Comparison of ENCODE assay signal across 8 mouse cellular contexts in genomic region chr16:30405925-30406670, GRCm38 (mm10). TPM values are rescaled to one million over a fixed set of nuclear protein-coding genes. Genes with fewer than 3 reads are reported as not detected.
DNase-seq lines count a peak whose midpoint lies in the region; ATAC-seq lines count a peak whose summit lies in the region.

Atp13a3 (minus strand) TSS chr16:30405975.

- no peak within 1 kb of the TSS for H3K4me2 ChIP-seq in midbrain, embryonic 14.5 days (ENCODE audit: low read length)
- no peak within 1 kb of the TSS for H3K4me2 ChIP-seq in midbrain, embryonic 15.5 days
- no peak within 1 kb of the TSS for H3K4me2 ChIP-seq in heart, embryonic 14.5 days (ENCODE audit: low read length)
- no peak within 1 kb of the TSS for H3K4me2 ChIP-seq in liver, embryonic 13.5 days

- H3K9me3 ChIP-seq in midbrain, embryonic 14.5 days (ENCODE audit: control insufficient read depth, low read length): no peaks in the 10 kb centered on the region
- H3K9me3 ChIP-seq in midbrain, embryonic 15.5 days: no peaks in the 10 kb centered on the region
- no peaks in the 10 kb centered on the region for H3K9me3 ChIP-seq in heart, embryonic 14.5 days (ENCODE audit: control insufficient read depth, low read length)
- no peaks in the 10 kb centered on the region for H3K9me3 ChIP-seq in liver, embryonic 13.5 days (replicated peaks)

- no peaks in the 10 kb centered on the region for H3K27me3 ChIP-seq in midbrain, embryonic 14.5 days (ENCODE audit: control insufficient read depth, insufficient read depth, low read length)
- H3K27me3 ChIP-seq in midbrain, embryonic 15.5 days (replicated peaks): no peaks in the 10 kb centered on the region
- H3K27me3 ChIP-seq in heart, embryonic 14.5 days (ENCODE audit: control insufficient read depth, insufficient read depth, low read length): no peaks in the 10 kb centered on the region
- no peaks in the 10 kb centered on the region for H3K27me3 ChIP-seq in liver, embryonic 13.5 days

- WGBS in midbrain, embryonic 14.5 days: 80% methylated on average over 10 of the region's 11 CpGs
- 74% methylated on average over 11 of the region's 11 CpGs for WGBS in midbrain, embryonic 15.5 days
- 72% methylated on average over 11 of the region's 11 CpGs for WGBS in heart, embryonic 14.5 days
- 61% methylated on average over 11 of the region's 11 CpGs for WGBS in liver, embryonic 13.5 days (ENCODE audit: insufficient replicate concordance)

- H3K36me3 ChIP-seq in midbrain, embryonic 14.5 days (ENCODE audit: control insufficient read depth, insufficient read depth, low read length): no peaks in the 10 kb centered on the region
- no peaks in the 10 kb centered on the region for H3K36me3 ChIP-seq in midbrain, embryonic 15.5 days (replicated peaks)
- no peaks in the 10 kb centered on the region for H3K36me3 ChIP-seq in heart, embryonic 14.5 days (ENCODE audit: control insufficient read depth, insufficient read depth, low read length)
- H3K36me3 ChIP-seq in liver, embryonic 13.5 days: no peaks in the 10 kb centered on the region

- H3K4me1 ChIP-seq in midbrain, embryonic 14.5 days (ENCODE audit: control insufficient read depth, insufficient read depth, low read length): no peaks in the 10 kb centered on the region
- no peaks in the 10 kb centered on the region for H3K4me1 ChIP-seq in midbrain, embryonic 15.5 days
- no peaks in the 10 kb centered on the region for H3K4me1 ChIP-seq in heart, embryonic 14.5 days (ENCODE audit: control insufficient read depth in 2 of 2, insufficient read depth in 2 of 2, low read length in 2 of 2)
- H3K4me1 ChIP-seq in liver, embryonic 13.5 days (replicated peaks): peaks cover 43% of the 10 kb centered on the region

- no peak for ATAC-seq in midbrain, embryonic 14.5 days (ENCODE audit: low FRiP score, low TSS enrichment)
- no peak for ATAC-seq in midbrain, embryonic 15.5 days (replicated peaks)
- no peak for ATAC-seq in heart, embryonic 14.5 days (ENCODE audit: insufficient number of reproducible peaks, insufficient read depth, low FRiP score, low read depth)
- no peak for ATAC-seq in liver, embryonic 13.5 days (ENCODE audit: low read depth)
- ATAC-seq in cerebellum, adult (ENCODE audit: insufficient number of reproducible peaks, low FRiP score, low TSS enrichment): no peak

- no peak for DNase-seq in adrenal gland, adult 18-20 months (ENCODE audit: low spot score in 2 of 2)
- no peak for DNase-seq in adrenal gland, adult (ENCODE audit: inconsistent age in 2 of 2, low spot score in 1 of 2)
- DNase-seq in midbrain, embryonic 14.5 days: no peak
- DNase-seq in liver, embryonic 13.5 days: no peak
- no peak for DNase-seq in thymus, postnatal 10 days (ENCODE audit: low spot score in 2 of 2)

- H3K27ac ChIP-seq in midbrain, embryonic 14.5 days (replicated peaks; ENCODE audit: low read depth, low read length): no peak within 1 kb of the TSS
- H3K27ac ChIP-seq in midbrain, embryonic 15.5 days: no peak within 1 kb of the TSS
- no peak within 1 kb of the TSS for H3K27ac ChIP-seq in heart, embryonic 14.5 days (replicated peaks in 1 of 2; ENCODE audit: control insufficient read depth in 1 of 2, insufficient read depth in 1 of 2, low read depth in 2 of 2, low read length in 2 of 2)
- H3K27ac ChIP-seq in liver, embryonic 13.5 days: peak within 1 kb of the TSS; percentile 14; the same call in 1 of the 2 replicates

- H3K4me3 ChIP-seq in midbrain, embryonic 14.5 days (replicated peaks; ENCODE audit: low read depth, low read length): no peak within 1 kb of the TSS
- no peak within 1 kb of the TSS for H3K4me3 ChIP-seq in midbrain, embryonic 15.5 days
- H3K4me3 ChIP-seq in heart, embryonic 14.5 days (ENCODE audit: control insufficient read depth in 1 of 2, insufficient read depth in 1 of 2, low read depth in 1 of 2, low read length in 2 of 2): no peak within 1 kb of the TSS
- H3K4me3 ChIP-seq in liver, embryonic 13.5 days (replicated peaks): no peak within 1 kb of the TSS

- H3K9ac ChIP-seq in midbrain, embryonic 14.5 days (replicated peaks; ENCODE audit: low read length): no peak within 1 kb of the TSS
- H3K9ac ChIP-seq in midbrain, embryonic 15.5 days: no peak within 1 kb of the TSS
- H3K9ac ChIP-seq in heart, embryonic 14.5 days (ENCODE audit: low read length): no peak within 1 kb of the TSS
- H3K9ac ChIP-seq in liver, embryonic 13.5 days: no peak within 1 kb of the TSS

RNA-seq across cellular contexts. Expression of gene Atp13a3, which starts in this region (rescaled TPM):
- 10 to 100 TPM; 91.0 to 99.7 TPM for total RNA-seq in adrenal gland, adult 18-20 months (2021)
- polyA plus RNA-seq in midbrain, embryonic 14.5 days (2014; fragmentation: Nextera tagmentation; extraction: Ambion mirVana): 8.9 and 10.9 TPM in 2 replicates
- polyA plus RNA-seq in midbrain, embryonic 15.5 days (2015; fragmentation: Nextera tagmentation; extraction: Ambion mirVana): 8.1 and 8.6 TPM in 2 replicates
- polyA plus RNA-seq in heart, embryonic 14.5 days (2014; fragmentation: Nextera tagmentation; extraction: Ambion mirVana): 13.3 TPM in 2 replicates
- polyA plus RNA-seq in liver, embryonic 13.5 days (2015; fragmentation: Nextera tagmentation; extraction: Ambion mirVana): 7.6 and 8.6 TPM in 2 replicates
